21 mouse cellular contexts compared by ENCODE assay signal in genomic region chr3:149152312-149152711, GRCm38 (mm10).
"Had no signal": no experiment of that assay in that cellular context is flagged by ENCODE, and none has a peak within 500 bp of the region (broad histone marks: within the 10 kb centered on the region; RNA-seq: fewer than 3 reads in every experiment).

No protein-coding gene starts in this region.

- H3K27me3 ChIP-seq: heart, embryonic 12.5 days; hindbrain, embryonic 15.5 days; liver, embryonic 13.5 days had no signal

- H3K4me1 ChIP-seq: hindbrain, embryonic 13.5 days; hindbrain, embryonic 15.5 days; limb, embryonic 10.5 days; limb, embryonic 12.5 days; liver, embryonic 13.5 days had no signal

- H3K9ac ChIP-seq: heart, embryonic 12.5 days; hindbrain, embryonic 13.5 days; hindbrain, embryonic 15.5 days; limb, embryonic 12.5 days; liver, embryonic 13.5 days had no signal

- ATAC-seq: hindbrain, postnatal 0 days had no signal

- H3K9me3 ChIP-seq: heart, embryonic 10.5 days; heart, embryonic 12.5 days; hindbrain, embryonic 13.5 days; hindbrain, embryonic 15.5 days; limb, embryonic 10.5 days; limb, embryonic 12.5 days; liver, embryonic 13.5 days had no signal

- DNase-seq: gastrocnemius, postnatal 14 days; gastrocnemius, postnatal 36 days; heart, adult 18-20 months; heart, postnatal 10 days; kidney, adult 18-20 months; kidney, adult 8-10 months; kidney, postnatal 10 days; kidney, postnatal 25 days; kidney, postnatal 4 days; liver; liver, embryonic 13.5 days had no signal

- H3K27ac ChIP-seq: heart, embryonic 10.5 days; hindbrain, embryonic 13.5 days; hindbrain, embryonic 15.5 days; hindbrain, postnatal 0 days; layer of hippocampus, adult 2 months; left cerebral cortex, adult 2 months; limb, embryonic 10.5 days; limb, embryonic 12.5 days; liver, embryonic 13.5 days had no signal

- H3K36me3 ChIP-seq: heart, embryonic 10.5 days; heart, embryonic 12.5 days; hindbrain, embryonic 13.5 days; hindbrain, embryonic 15.5 days; limb, embryonic 10.5 days; limb, embryonic 12.5 days; liver, embryonic 13.5 days had no signal

- H3K4me3 ChIP-seq: heart, embryonic 10.5 days; heart, embryonic 12.5 days; hindbrain, embryonic 13.5 days; hindbrain, embryonic 15.5 days; layer of hippocampus, adult 2 months; left cerebral cortex, adult 2 months; limb, embryonic 10.5 days; limb, embryonic 12.5 days; liver, embryonic 13.5 days had no signal

- H3K4me2 ChIP-seq: heart, embryonic 12.5 days; hindbrain, embryonic 13.5 days; hindbrain, embryonic 15.5 days; limb, embryonic 12.5 days; liver, embryonic 11.5 days; liver, embryonic 13.5 days had no signal
